Mouse (Mus musculus) C2C12 (cell line): Measurements from ENCODE around the gene Cd276. TPM values are rescaled to one million over a fixed set of nuclear protein-coding genes. Genes with fewer than 3 reads are reported as not detected.

Source experiments
- H3K27me3 ChIP-seq: one replicate; pipeline ENCODE4 v1.6.1; 2011; ENCODE audit not compliant: control insufficient read depth, insufficient read depth, insufficient read length
- H3K36me3 ChIP-seq: one replicate; pipeline ENCODE4 v1.6.1; 2011; ENCODE audit not compliant: control insufficient read depth, insufficient read depth
- H3K4me3 ChIP-seq: one replicate; pipeline ENCODE4 v1.5.1; 2011; ENCODE audit warnings: mild to moderate bottlenecking, control low read depth; ENCODE audit not compliant: poor library complexity, insufficient read depth, severe bottlenecking
- H3K79me2 ChIP-seq: one replicate; pipeline ENCODE4 v1.6.1; 2011; ENCODE audit not compliant: control insufficient read depth, insufficient read depth
- H3K79me3 ChIP-seq: one replicate; pipeline ENCODE4 v1.6.1; 2011; ENCODE audit warnings: low read depth, control low read depth
- H3ac ChIP-seq: one replicate; pipeline ENCODE3; 2011; ENCODE audit warnings: low read depth; ENCODE audit not compliant: control insufficient read depth, insufficient read length
- CEBPB ChIP-seq: IDR thresholded peaks from one replicate; pipeline ENCODE4 v1.6.1; 2011; ENCODE audit warnings: low read depth, mild to moderate bottlenecking, control low read depth, moderate library complexity
- CTCF ChIP-seq: IDR thresholded peaks from one replicate; pipeline ENCODE4 v1.5.1; 2011; ENCODE audit not compliant: control insufficient read depth, insufficient read depth, insufficient read length
- FOSL1 ChIP-seq: IDR thresholded peaks from one replicate; pipeline ENCODE4 v1.8.0; 2011; ENCODE audit warnings: mild to moderate bottlenecking, low read length; ENCODE audit not compliant: poor library complexity, insufficient read depth, severe bottlenecking
- MAX ChIP-seq: IDR thresholded peaks from one replicate; pipeline ENCODE4 v1.6.1; 2011; ENCODE audit warnings: mild to moderate bottlenecking, control low read depth
- MYOD1 ChIP-seq: IDR thresholded peaks from one replicate; pipeline ENCODE4 v1.6.1; 2011; ENCODE audit warnings: low read depth; ENCODE audit not compliant: control insufficient read depth, insufficient read length
- MYOG ChIP-seq: IDR thresholded peaks from one replicate; pipeline ENCODE4 v1.6.1; 2011; ENCODE audit not compliant: control insufficient read depth, insufficient read length; ENCODE audit errors: extremely low read depth
- USF1 ChIP-seq: IDR thresholded peaks from one replicate; pipeline ENCODE4 v1.6.1; 2011; ENCODE audit warnings: low read depth, mild to moderate bottlenecking, control low read depth, moderate library complexity
- long read RNA-seq, 2 experiments: library from polyadenylated mRNA; unstranded; transcript quantifications; one replicate each; pipeline ENCODE4 v2.0.0; 2019 to 2020
- polyA plus RNA-seq: library from polyadenylated mRNA; unstranded; fragments of >200 nt; fragmentation: generic; extraction: Trizol; gene quantifications from one replicate; pipeline ENCODE4 v1.2.1, GENCODE M21; 2012; ENCODE audit warnings: missing spikeins

Gene Cd276
- polyA plus RNA-seq: 28.8 TPM
- long read RNA-seq, experiment 1, transcript Cd276-202 (8 exons, 3,603 nt): major isoform, 13 of 22 reads
- long read RNA-seq, experiment 1, partial matches to known transcripts: 0 of 22 reads
- long read RNA-seq, experiment 1, other reads (novel, unspliced or antisense): 9 of 22 reads
- long read RNA-seq, experiment 2, transcript Cd276-202 (8 exons, 3,603 nt): major isoform, 73 of 93 reads
- long read RNA-seq, experiment 2, partial matches to known transcripts: 4 of 93 reads
- long read RNA-seq, experiment 2, other reads (novel, unspliced or antisense): 16 of 93 reads

DNA sequence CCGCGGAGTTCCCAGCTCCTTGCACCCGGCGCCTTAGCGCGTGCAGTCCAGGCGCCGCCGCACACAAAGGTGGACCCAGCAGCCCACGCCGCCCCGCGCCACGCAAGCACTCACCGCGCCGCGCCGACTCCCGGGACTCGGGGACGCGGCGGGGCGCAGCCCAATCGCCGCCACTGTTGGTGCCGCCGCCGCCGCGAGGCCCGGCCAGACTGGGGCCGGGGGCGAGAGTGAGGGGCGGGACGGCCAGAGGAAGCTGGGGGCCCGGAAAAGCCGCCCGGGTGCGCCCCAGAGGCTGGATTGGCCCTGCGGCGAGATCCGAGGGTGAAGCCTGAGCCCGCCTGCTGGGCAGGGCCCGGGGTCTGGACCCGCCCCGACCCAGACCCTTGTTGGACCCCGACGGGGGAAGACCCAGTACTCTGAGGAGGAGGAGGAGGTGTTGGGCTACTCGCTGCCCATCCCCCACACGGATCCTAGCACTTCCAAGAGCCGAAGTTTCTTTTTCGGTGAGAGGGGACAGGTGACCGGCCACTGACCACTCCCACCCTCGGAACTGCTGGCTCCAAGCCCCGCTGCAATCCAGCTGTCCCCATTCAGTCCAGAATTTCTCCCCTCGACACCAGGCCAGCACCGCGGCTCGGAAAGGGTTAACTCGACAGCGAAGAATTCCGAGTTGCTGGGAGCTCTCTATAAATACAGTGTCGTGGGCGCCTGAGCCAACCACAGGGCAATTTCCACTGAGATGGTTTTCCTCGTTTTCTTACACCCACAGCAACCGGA is at the start of gene Cd276:
TSS of gene Cd276 (minus strand) at position 530 of the 777 bp plus-strand sequence.
- H3K79me2 ChIP-seq: peaks cover 46% of the 10 kb centered on the region
- H3K36me3 ChIP-seq: peaks cover 4% of the 10 kb centered on the region
- peaks cover 32% of the 10 kb centered on the region for H3K79me3 ChIP-seq
- H3K27me3 ChIP-seq: no peaks in the 10 kb centered on the region
- TF ChIP-seq USF1: no peak
- TF ChIP-seq CEBPB: no peak
- no peak for TF ChIP-seq MAX
- no peak for TF ChIP-seq FOSL1
- no peak for TF ChIP-seq MYOG
- TF ChIP-seq CTCF: no peak
- H3K4me3 ChIP-seq: peak within 1 kb of the TSS; percentile 64
- peak within 1 kb of the TSS; percentile 73 for H3ac ChIP-seq

DNA sequence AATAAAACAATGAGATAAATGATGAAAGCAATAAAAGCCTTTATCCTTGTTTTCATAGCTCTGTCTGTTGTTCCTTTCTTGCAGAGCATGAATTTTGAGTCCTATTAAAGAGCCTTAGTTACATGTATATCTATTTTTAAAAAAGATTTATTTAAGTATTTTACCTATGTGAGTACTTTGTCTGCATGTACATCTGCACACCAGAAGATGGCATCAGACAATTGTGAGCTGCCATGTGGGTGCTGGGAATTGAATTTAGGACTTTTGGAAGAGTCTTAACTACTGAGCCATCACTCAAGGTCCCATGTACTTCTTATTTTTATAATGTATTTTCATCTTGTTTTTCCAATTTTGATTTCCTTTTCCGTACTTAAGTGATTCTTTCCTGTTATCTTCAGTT is 40.1 kb upstream of the Cd276 start:
- no peak overlapping the region for H3K4me3 ChIP-seq
- peaks cover 93% of the 10 kb centered on the region for H3K79me3 ChIP-seq
- peaks cover 13% of the 10 kb centered on the region for H3K36me3 ChIP-seq
- no peak for TF ChIP-seq MYOD1
- TF ChIP-seq MYOG: no peak
- TF ChIP-seq USF1: no peak
- TF ChIP-seq CTCF: no peak
- no peak overlapping the region for H3ac ChIP-seq
- peaks cover 100% of the 10 kb centered on the region for H3K79me2 ChIP-seq
- H3K27me3 ChIP-seq: no peaks in the 10 kb centered on the region

GRCm38 (mm10) chr9:58588657-58589056 is 33.4 kb upstream of the Cd276 start:
- H3K4me3 ChIP-seq: no peak overlapping the region
- no peaks in the 10 kb centered on the region for H3K27me3 ChIP-seq
- H3ac ChIP-seq: no peak overlapping the region
- TF ChIP-seq CTCF (no peak), USF1 (no peak), MYOD1 (no peak), CEBPB (no peak), FOSL1 (no peak), MYOG (no peak), MAX (no peak)
- peaks cover 100% of the 10 kb centered on the region for H3K79me2 ChIP-seq
- peaks cover 94% of the 10 kb centered on the region for H3K79me3 ChIP-seq
- peaks cover 13% of the 10 kb centered on the region for H3K36me3 ChIP-seq

GRCm38 (mm10) chr9:58584323-58584722 is 29.1 kb upstream of the Cd276 start:
- Histone ChIP-seq H3ac (no peak overlapping the region), H3K27me3 (no peaks in the 10 kb centered on the region), H3K4me3 (no peak overlapping the region)

DNA sequence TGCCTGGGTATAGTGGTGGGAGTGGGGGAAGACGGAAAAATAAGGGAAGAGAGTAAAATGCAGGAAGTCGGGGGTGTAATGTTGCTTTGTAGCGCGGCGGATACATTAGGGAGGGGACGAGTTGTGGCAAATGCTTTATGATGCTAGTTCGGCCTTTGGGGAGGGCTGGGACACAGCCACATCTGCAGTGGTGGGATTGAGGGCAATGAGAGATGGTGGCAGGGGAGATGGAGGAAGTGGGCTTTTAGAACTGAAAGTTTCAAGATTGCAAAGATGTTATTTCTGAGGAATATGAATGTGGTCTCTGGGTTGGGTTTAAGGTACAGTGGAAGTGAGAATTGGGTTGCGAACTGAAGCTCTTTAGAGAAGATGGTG is 28.0 kb upstream of the Cd276 start:
- TF ChIP-seq MYOD1: no peak

More at GRCm38 (mm10) chr9:58584323-58584722, 29.1 kb upstream of the Cd276 start:
- peak; percentile 69 for TF ChIP-seq USF1
- TF ChIP-seq FOSL1: no peak
- no peak for TF ChIP-seq CEBPB
- TF ChIP-seq MYOD1: no peak
- no peak for TF ChIP-seq CTCF
- no peak for TF ChIP-seq MAX
- no peak for TF ChIP-seq MYOG
- peaks cover 10% of the 10 kb centered on the region for H3K36me3 ChIP-seq
- peaks cover 66% of the 10 kb centered on the region for H3K79me3 ChIP-seq
- peaks cover 70% of the 10 kb centered on the region for H3K79me2 ChIP-seq

More for the DNA sequence above, 28.0 kb upstream of the Cd276 start:
- Histone ChIP-seq H3K27me3 (no peaks in the 10 kb centered on the region), H3K36me3 (peaks cover 8% of the 10 kb centered on the region), H3K4me3 (peak overlapping the region; percentile 72), H3ac (peak overlapping the region; percentile 81), H3K79me3 (peaks cover 57% of the 10 kb centered on the region), H3K79me2 (peaks cover 59% of the 10 kb centered on the region)
